Mouse (Mus musculus): ENCODE data around the gene Cdhr5.
A peak's percentile ranks its signal among the peaks of the same experiment; 100 is the strongest.

Cdhr5 gene

GRCm38 (mm10) chr7:141276546-141276945, at the start of gene Cdhr5:
Gene Cdhr5 (minus strand): TSS chr7:141276786.
- DNase-seq: peak; percentile 85 to 87

- peak; percentile 51 to 61 for DNase-seq
Measured at GRCm38 (mm10) chr7:141324686-141325085, 48.1 kb upstream of the Cdhr5 start.

GRCm38 (mm10) chr7:141319446-141319845, 42.9 kb upstream of the Cdhr5 start:
- DNase-seq: no peak

DNA sequence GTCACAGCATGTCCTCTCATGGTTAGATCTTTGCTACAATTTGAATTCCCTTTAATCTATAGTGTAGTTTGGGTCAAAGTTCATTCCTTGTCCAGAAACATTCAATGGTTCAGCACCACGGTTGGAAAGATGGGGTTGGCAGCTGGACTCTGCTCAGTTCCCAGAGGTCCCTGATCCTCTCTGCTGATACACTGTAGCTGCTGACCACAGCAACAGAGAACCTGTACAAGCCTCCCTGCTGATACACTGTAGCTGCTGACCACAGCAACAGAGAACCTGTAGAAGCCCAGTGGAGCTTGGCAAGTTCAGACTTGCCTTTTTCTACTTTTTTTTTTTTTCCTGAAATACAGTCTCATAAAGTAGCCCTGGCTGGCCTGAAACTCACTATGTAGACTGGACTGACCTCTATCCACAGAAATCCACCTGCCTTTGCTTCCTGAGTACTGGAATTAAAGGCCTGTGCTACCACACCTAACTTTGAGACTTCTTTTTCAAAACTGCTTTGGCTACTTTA, 41.1 kb upstream of the Cdhr5 start:
- DNase-seq: peak in 1 of 2 experiments; percentile 50

DNA sequence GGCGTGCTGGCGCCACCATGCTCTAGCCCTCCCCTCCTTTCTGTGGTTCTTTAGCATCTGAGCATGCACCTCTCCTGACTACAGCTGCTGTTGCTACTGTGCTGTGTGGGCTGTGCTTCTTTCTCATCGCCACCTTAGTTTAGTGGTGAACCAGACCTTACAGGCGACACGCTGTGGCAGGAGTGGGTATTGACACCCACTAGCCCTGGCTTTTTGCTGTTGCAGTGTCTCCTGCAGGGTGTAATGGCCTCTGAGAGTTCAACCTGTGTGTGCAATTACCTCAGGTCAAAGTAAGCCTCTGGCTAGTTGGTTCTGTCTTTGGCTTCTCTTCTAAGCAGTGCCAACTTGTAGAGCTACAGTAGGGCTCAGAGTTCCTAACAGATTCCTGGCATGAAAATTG, 39.4 kb upstream of the Cdhr5 start:
- DNase-seq: peak; percentile 87 to 88

GRCm38 (mm10) chr7:141315076-141315475, 38.5 kb upstream of the Cdhr5 start:
- no peak for DNase-seq

DNA sequence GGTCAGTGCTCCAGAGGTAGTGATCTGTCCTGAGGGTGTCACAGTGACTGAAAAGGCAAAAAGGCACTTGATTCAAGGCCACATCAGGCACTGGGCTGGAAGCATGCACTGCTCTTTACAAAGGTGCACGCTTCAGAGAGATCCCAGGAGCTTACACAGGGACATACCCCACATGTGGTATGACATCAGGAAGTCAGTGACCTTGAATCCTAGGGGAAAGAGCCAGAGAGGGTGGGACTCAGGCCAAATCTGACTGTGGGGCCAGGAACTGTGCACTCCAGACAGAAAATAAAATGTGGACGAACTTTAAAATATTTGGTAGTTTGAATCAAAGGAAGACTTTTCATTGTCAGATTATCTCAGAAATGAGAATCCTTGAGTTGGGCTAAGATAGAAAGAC, 37.8 kb upstream of the Cdhr5 start:
- no peak for DNase-seq

- no peak for DNase-seq
Measured at GRCm38 (mm10) chr7:141304537-141304936, 28.0 kb upstream of the Cdhr5 start.

DNA sequence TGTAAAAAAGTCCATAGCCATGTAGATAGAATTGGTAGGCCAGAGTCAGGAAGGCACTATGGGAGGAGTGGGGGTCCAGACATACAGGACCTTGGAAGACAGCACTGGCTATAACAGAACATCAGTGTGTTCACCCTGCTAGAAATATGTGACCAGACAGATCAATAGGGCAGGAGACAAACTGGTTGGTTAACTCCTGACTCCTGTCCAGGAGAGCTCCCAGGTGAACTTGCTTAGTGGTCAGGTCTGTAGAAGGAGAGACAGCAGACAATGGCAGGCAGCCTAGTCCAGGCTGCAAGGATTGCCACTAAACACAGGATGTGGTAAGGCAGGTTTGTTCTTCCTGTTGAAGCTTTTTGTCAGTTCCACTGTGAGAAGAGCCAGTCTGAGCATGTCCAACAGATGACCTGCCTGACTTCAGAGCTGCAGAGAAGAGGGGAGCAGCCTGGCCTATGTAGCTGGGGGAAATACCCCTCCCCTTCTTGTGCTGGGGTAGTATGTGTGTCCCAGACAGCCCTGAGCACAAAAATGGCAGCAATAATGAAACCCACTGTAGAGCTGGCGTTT, 26.2 kb upstream of the Cdhr5 start:
- no peak for DNase-seq

DNA sequence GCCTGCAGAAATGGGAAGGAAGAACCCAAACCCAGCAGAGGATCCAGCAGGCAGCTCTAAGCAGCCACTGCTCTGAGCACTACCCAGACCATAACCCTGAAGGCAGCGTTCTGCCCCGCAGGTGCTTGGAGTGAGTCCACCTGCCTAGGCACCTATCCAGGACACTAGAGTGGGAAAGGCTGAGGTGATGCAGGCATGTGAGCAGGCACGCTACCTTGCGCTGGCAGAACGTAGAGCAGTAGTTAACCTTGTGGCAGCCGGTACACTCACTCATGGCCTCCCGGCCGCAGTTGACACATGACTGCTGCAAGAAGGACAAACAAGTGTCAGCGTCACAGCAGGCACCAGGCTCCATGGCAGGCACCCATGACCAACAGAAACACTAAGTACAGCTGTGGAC, 24.8 kb upstream of the Cdhr5 start:
- peak in 1 of 2 experiments; percentile 66 for DNase-seq

DNA sequence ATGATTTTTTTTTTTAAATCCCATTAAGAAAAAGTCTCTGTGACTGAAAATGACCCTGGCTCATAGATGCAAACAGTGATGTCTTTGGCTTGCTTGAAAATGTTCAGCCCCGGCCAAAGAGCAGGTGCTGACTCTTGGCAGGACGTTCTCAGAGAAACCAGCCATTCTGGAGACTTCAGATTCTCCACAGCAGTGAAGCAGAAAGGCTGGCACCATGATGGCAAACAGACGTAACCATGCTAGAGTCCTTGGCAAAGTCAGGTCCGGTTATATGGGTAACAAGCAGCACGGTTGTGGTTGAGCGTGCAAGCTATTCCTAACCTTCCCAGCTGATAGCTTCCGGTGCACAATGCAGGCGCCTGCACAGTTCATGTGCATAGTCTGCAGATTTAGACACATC, 22.6 kb upstream of the Cdhr5 start:
- DNase-seq: no peak

- no peak for DNase-seq
Measured at GRCm38 (mm10) chr7:141297926-141298650, 21.5 kb upstream of the Cdhr5 start.

DNA sequence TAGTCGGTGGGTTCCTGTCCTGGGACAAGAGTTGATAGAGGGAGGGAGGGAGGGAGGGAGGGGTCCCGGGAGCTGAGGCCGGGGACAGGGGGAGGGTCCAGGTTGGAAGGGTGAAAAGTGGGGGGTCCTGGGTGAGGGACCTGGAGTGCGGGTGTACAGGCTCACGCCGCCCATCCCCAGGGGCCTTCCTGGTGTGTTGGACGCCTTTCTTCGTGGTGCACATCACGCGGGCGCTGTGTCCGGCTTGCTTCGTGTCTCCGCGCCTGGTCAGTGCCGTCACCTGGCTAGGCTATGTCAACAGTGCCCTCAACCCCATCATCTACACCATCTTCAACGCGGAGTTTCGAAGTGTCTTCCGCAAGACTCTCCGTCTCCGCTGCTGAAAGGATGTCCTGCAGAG, 17.9 kb upstream of the Cdhr5 start:
- no peak for DNase-seq

- peak in 1 of 2 experiments; percentile 69 for DNase-seq
Measured at GRCm38 (mm10) chr7:141293852-141294471, 17.4 kb upstream of the Cdhr5 start.

- DNase-seq: no peak
Measured at GRCm38 (mm10) chr7:141292583-141293388, 16.2 kb upstream of the Cdhr5 start.

- peak in 1 of 2 experiments; percentile 38 for DNase-seq
Measured at GRCm38 (mm10) chr7:141291921-141292582, 15.5 kb upstream of the Cdhr5 start, which contains the start of gene Drd4. Gene Drd4 (plus strand): TSS chr7:141292006.

GRCm38 (mm10) chr7:141288042-141288441, 11.5 kb upstream of the Cdhr5 start:
- DNase-seq: no peak

DNA sequence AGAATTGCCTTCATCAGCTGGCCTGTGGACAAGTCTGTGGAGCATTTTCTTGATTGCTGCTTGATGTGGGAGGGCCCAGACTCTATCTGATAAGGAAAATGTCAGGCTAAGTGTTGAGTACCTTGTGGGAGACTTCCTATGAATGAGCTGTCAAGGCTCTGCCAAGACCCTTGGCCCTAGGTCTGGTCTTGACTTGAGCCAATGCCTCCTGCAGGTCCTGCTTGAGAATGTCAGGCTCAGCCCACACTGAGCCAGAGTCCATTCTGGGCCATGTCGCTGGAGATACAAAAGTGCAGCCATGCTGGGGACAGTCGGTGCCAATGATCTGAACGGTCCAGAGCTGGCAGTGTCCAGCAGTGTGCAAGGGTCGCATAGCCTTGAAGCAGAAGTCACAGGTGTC, 6.2 kb upstream of the Cdhr5 start:
- peak in 1 of 2 experiments; percentile 39 for DNase-seq

DNA sequence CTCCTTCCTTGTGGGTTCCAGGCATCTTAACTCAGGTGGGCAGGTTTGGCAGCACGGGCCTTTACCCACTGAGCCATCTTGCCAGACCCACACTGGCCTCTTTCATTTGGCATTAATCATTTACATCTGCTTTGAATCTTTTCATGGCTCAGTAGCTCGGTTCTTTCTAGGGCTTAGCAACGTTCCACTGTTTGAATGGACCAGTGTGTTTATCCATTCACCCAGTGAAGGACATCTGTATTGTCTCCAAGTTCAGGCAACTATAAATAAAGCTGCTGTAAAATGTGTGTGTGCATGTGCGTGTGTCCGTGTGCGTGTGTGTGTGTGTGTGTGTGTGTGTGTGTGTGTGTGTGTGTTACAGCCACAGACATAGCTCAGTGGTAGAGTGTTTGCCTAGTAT, 4.9 kb upstream of the Cdhr5 start:
- DNase-seq: no peak

DNA sequence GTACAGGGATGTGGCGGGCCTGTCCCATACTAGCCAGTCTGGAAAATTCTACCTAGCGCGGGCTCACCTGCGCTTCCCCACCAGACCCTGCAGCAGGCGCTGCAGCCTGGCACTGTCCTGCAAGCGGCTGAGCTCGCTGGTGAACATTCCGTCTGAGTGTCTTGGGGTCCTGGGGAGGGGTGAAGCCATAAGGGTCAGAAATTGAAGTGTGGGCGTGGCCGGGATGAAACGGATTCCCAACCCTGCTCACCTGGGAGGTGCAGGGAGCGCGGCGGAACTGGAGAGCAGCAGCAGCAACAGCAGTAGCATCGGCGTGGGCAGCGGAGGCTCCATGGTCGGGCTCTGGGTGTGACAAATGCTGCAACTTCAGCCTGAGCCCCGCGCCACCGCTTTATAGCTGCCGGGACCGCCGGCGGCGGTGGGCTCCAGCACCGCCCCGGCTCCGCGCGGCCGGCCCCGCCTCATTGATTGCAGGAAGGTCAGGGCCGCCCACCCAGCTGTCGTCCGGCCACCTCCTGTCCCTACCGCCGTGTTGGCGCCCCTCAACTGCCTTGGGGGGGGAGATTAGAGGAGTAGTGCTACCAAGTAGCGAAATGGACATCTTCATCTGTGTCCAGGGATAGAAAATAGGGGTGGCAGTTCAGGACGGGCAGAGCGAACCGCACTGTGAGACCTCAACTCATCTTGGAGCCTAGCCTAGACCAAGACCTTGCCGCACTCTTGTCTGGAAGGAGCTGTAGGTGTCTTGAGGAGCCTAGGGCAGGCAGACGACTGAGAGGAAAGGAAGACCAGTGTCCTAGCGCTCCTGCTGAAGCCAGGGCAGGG, 2.4 kb upstream of the Cdhr5 start, which contains the start of gene Sct:
Gene Sct, minus strand, starts transcription at position 368 of the 825 bp plus-strand sequence.
- DNase-seq: peak in 1 of 2 experiments; percentile 69

All from kidney, postnatal 36 days (tissue).